Mouse (Mus musculus): ENCODE data around the gene Olfr53. TPM values are rescaled to one million over a fixed set of nuclear protein-coding genes. Genes with fewer than 3 reads are reported as not detected.
"Not testable (repeated sequence)": the region's sequence is repeated elsewhere in the genome, so short reads cannot be mapped to it uniquely, and the experiment has no call there.

The Olfr53 gene
- total RNA-seq (2015; ENCODE audit: low replicate concordance) (not detected in 2 replicates), total RNA-seq (2017; ENCODE audit: low replicate concordance) (not detected in 2 replicates)

DNA sequence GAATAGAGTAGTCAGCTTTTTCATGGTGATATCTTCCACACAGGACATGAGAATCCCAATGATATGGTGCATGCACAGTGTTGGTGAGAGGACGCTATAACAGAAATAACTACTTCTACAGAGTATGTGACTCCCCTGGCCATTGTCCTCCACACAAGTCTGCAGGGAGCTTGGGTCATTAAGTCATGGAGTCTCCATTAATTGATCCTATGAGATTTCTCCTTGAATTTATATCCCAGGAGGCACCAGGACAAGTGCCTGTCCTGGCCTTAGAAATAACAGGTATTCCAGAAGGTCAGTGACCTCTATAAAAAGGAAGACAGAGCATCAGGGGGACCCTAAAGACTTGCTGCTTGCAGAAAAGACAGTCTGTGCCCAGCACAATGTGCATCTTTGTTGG, at the start of gene Olfr53:
Gene Olfr53 (plus strand): TSS at position 301 of the 400 bp plus-strand sequence.
- ATAC-seq (replicated peaks; ENCODE audit: low FRiP score, poor library complexity, severe bottlenecking), result no peak

DNA sequence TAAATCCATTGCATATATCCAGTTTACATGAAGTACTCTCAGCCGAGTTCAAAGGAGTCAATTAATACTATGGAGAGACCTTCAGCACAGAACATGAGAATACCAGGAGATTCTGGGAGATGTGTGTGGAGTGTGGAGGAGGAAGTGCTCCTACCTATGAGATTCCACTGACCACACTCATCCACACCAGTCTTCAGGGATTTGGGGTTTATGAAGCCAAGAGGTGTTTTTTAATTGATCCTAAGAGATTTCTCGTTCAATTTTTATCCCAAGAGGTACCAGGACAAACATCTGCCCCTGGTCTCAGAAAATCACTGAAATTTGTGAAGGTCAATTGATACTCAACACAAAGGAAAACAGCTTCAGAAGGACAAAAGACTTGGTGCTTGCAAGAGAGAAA, 45.3 kb upstream of the Olfr53 start, which contains the start of gene Olfr46:
Gene Olfr46 (plus strand): TSS at position 301 of the 400 bp plus-strand sequence.
- not testable (repeated sequence) for ATAC-seq (replicated peaks; ENCODE audit: low FRiP score, poor library complexity, severe bottlenecking)

DNA sequence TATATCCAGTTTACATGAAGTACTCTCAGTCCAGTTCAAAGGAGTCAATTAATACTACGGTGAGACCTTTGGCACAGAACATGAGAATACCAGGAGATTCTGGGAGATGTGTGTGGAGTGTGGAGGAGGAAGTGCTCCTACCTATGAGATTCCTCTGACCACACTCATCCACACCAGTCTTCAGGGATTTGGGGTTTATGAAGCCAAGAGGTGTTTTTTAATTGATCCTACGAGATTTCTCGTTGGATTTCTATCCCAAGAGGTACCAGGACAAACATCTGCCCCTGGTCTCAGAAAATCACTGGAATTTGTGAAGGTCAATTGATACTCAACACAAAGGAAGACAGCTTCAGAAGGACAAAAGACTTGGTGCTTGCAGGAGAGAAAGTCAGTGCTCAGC, 17.6 kb upstream of the Olfr53 start, which contains the start of gene Olfr61:
Gene Olfr61 (plus strand): TSS at position 301 of the 400 bp plus-strand sequence.
- not testable (repeated sequence) for ATAC-seq (replicated peaks; ENCODE audit: low FRiP score, poor library complexity, severe bottlenecking)

DNA sequence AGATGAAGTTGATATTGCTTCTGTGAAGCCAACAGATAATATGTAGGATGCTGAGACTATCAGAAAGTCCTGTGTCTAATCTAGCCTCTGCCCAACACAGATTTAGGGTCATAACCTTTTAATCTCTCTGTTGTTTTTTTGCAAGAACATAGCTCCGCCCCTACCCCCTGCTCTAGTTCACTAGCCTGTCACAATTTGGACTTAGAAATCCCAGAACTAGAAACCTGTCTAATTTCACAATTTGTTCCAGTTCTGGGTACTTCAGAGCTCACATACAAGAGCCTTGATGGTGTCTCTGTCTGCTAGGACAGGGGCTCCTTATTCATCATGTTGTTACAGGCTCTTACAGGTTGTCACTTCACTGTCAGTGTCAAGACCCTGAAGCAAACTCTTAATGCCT, 15.7 kb upstream of the Olfr53 start:
- no peak for ATAC-seq (replicated peaks; ENCODE audit: low FRiP score, poor library complexity, severe bottlenecking)

DNA sequence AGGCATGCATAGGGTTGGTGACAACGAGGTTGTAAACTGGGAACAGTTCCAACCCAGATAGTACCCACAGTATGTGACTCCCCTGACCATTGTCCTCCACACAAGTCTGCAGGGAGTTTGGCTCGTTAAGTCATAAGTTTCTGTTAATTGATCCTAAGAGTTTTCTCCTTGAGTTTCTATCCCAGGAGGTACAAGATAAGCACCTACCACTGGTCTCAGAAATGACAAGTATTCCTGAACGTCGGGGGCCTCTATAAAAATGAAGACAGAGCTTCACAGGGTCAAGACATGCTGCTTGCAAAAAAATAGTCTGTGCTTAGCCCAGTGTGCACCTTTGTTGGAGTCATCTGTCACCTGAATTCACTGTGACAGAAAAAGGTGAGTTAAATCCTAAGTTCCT, 13.4 kb downstream of the Olfr53 start, which contains the start of gene Olfr539:
Gene Olfr539 (plus strand): TSS at position 301 of the 400 bp plus-strand sequence.
- no peak for ATAC-seq (replicated peaks; ENCODE audit: low FRiP score, poor library complexity, severe bottlenecking)

DNA sequence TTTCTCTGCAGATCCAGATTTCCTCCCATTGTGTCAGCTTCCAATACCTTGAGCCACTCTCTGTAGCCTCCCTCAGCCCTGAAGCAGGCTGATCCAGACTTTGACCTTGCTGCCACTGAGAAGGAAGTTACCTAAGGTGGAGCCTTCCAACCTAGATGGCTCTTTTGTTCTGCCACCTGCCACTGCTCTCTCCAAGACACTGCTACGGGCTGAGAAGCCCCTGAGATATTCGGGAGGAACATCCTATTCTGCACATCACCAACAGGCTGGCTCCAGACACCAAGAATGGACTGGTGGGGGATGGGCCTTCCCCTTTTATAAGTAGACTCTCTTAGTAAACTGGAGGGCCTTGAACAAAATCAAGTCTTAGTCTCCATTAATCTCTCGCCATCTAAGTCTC, 24.4 kb downstream of the Olfr53 start:
- not testable (repeated sequence) for ATAC-seq (replicated peaks; ENCODE audit: low FRiP score, poor library complexity, severe bottlenecking)

DNA sequence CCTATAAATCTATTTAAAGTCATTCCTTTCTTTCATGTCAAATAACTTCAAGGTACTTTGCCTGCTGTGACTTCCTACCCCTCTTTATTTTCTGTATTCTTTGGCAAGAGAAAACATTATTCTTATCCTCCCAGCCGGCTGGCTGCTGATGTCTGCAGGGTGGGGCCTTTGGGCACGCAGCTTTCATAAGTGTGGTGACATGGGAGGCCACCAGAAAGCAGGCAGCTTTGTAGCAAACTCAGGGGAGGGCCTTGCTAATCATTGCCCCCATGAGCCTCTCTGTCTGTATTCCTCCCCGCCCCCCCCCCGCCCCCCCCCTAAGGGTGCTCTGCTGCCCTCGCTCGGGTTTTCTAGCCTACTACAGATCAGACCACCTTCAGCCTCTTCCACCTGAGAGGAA, 29.6 kb downstream of the Olfr53 start:
- no peak for ATAC-seq (replicated peaks; ENCODE audit: low FRiP score, poor library complexity, severe bottlenecking)

DNA sequence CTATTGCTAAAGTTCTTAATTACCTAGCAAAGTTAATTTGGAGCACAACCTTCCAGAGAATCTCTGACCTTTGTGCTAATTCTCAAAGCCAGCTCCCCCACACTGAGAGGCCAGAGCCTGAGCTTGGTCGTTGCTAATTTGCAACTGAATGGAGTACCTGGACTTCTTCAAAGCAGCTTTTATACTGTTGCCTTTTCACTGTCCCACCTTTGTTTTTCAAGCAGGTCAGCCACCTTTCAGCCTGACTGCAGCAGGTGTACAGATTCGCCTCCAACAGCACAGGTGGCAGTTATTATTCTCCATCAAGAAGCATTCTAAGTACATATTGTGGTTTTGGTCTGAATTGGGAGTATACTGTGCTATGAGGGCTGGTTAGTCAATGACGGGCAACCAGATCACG, 33.3 kb downstream of the Olfr53 start:
- not testable (repeated sequence) for ATAC-seq (replicated peaks; ENCODE audit: low FRiP score, poor library complexity, severe bottlenecking)

DNA sequence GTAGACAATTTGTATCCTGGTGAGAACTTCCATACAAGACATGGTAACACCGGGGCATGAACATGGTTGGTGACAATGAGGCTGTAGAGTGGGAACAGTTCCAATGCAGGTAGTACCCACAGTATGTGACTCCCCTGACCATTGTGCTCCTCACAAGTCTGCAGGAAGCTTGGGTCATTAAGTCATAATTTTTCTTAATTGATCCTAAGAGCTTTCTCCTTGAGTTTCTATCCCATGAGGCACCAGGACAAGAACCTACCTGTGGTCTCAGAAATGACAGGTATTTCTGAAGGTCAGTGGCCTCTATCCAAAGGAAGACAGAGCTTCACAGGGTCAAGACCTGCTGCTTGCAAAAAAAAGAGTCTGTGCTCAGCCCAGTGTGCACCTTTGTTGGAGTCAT, 35.4 kb downstream of the Olfr53 start, which contains the start of gene Olfr45:
Gene Olfr45 (plus strand): TSS at position 301 of the 400 bp plus-strand sequence.
- no peak for ATAC-seq (replicated peaks; ENCODE audit: low FRiP score, poor library complexity, severe bottlenecking)

DNA sequence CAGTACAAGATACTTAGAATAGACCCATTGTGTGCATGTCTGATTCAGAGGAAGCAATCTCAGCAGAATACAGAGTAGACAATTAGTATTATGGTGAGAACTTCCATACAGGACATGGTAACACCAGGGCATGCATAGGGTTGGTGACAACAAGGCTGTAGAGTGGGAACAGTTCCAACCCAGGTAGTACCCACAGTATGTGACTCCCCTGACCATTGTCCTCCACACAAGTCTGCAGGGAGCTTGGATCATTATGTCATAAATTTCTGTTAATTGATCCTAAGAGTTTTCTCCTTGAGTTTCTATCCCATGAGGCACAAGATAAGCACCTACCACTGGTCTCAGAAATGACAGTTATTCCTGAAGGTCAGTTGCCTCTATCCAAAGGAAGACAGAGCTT, 50.7 kb downstream of the Olfr53 start, which contains the start of gene Olfr541:
Gene Olfr541 (plus strand): TSS at position 301 of the 400 bp plus-strand sequence.
- ATAC-seq (replicated peaks; ENCODE audit: low FRiP score, poor library complexity, severe bottlenecking), result no peak

Other genes starting within 250 kb of the Olfr53 start
- gene Olfr531, start 243.5 kb upstream of the Olfr53 start, total RNA-seq (2015; ENCODE audit: low replicate concordance), result not detected in 2 replicates
- gene Olfr531, start 243.5 kb upstream of the Olfr53 start, total RNA-seq (2017; ENCODE audit: low replicate concordance), result not detected in 2 replicates
- gene Olfr532, start 224.8 kb upstream of the Olfr53 start, total RNA-seq (2015; ENCODE audit: low replicate concordance), result not detected in 2 replicates
- gene Olfr532, start 224.8 kb upstream of the Olfr53 start, total RNA-seq (2017; ENCODE audit: low replicate concordance), result not detected in 2 replicates
- not detected in 2 replicates for gene Olfr533, start 183.1 kb upstream of the Olfr53 start, total RNA-seq (2015; ENCODE audit: low replicate concordance)
- gene Olfr533, start 183.1 kb upstream of the Olfr53 start, total RNA-seq (2017; ENCODE audit: low replicate concordance), result not detected in 2 replicates
- not detected in 2 replicates for gene Olfr535, start 162.2 kb upstream of the Olfr53 start, total RNA-seq (2015; ENCODE audit: low replicate concordance)
- gene Olfr535, start 162.2 kb upstream of the Olfr53 start, total RNA-seq (2017; ENCODE audit: low replicate concordance), result not detected in 2 replicates
- gene Olfr536, start 139.1 kb upstream of the Olfr53 start, total RNA-seq (2015; ENCODE audit: low replicate concordance), result not detected in 2 replicates
- not detected in 2 replicates for gene Olfr536, start 139.1 kb upstream of the Olfr53 start, total RNA-seq (2017; ENCODE audit: low replicate concordance)
- not detected in 2 replicates for gene Olfr538, start 78.6 kb upstream of the Olfr53 start, total RNA-seq (2015; ENCODE audit: low replicate concordance)
- gene Olfr538, start 78.6 kb upstream of the Olfr53 start, total RNA-seq (2017; ENCODE audit: low replicate concordance), result 2.0 TPM in 1 of 2 replicates, not detected in the other
- gene Olfr46, start 45.2 kb upstream of the Olfr53 start, total RNA-seq (2015; ENCODE audit: low replicate concordance), result 0.19 and 0.21 TPM in 2 replicates
- gene Olfr46, start 45.2 kb upstream of the Olfr53 start, total RNA-seq (2017; ENCODE audit: low replicate concordance), result 0.09 and 0.28 TPM in 2 replicates
- not detected in 2 replicates for gene Olfr61, start 17.5 kb upstream of the Olfr53 start, total RNA-seq (2015; ENCODE audit: low replicate concordance)
- gene Olfr61, start 17.5 kb upstream of the Olfr53 start, total RNA-seq (2017; ENCODE audit: low replicate concordance), result not detected in 2 replicates
- gene Olfr539, start 13.5 kb downstream of the Olfr53 start, total RNA-seq (2015; ENCODE audit: low replicate concordance), result not detected in 2 replicates
- 0.14 TPM in 1 of 2 replicates, not detected in the other for gene Olfr539, start 13.5 kb downstream of the Olfr53 start, total RNA-seq (2017; ENCODE audit: low replicate concordance)
- not detected in 2 replicates for gene Olfr45, start 35.5 kb downstream of the Olfr53 start, total RNA-seq (2015; ENCODE audit: low replicate concordance)
- gene Olfr45, start 35.5 kb downstream of the Olfr53 start, total RNA-seq (2017; ENCODE audit: low replicate concordance), result not detected in 2 replicates
- not detected in 2 replicates for gene Olfr541, start 50.8 kb downstream of the Olfr53 start, total RNA-seq (2015; ENCODE audit: low replicate concordance)
- not detected in 2 replicates for gene Olfr541, start 50.8 kb downstream of the Olfr53 start, total RNA-seq (2017; ENCODE audit: low replicate concordance)
- not detected in 2 replicates for gene Cyp2e1, start 117.3 kb downstream of the Olfr53 start, total RNA-seq (2015; ENCODE audit: low replicate concordance)
- gene Cyp2e1, start 117.3 kb downstream of the Olfr53 start, total RNA-seq (2017; ENCODE audit: low replicate concordance), result not detected in 2 replicates
- not detected in 2 replicates for gene Syce1, start 141.4 kb downstream of the Olfr53 start, total RNA-seq (2015; ENCODE audit: low replicate concordance)
- 0.60 TPM in 1 of 2 replicates, not detected in the other for gene Syce1, start 141.4 kb downstream of the Olfr53 start, total RNA-seq (2017; ENCODE audit: low replicate concordance)
- gene Zfp941, start 175.7 kb downstream of the Olfr53 start, total RNA-seq (2015; ENCODE audit: low replicate concordance), result not detected in 2 replicates
- 0.28 and 0.51 TPM in 2 replicates for gene Zfp941, start 175.7 kb downstream of the Olfr53 start, total RNA-seq (2017; ENCODE audit: low replicate concordance)
- not detected in 2 replicates for gene Urah, start 188.6 kb downstream of the Olfr53 start, total RNA-seq (2015; ENCODE audit: low replicate concordance)
- gene Urah, start 188.6 kb downstream of the Olfr53 start, total RNA-seq (2017; ENCODE audit: low replicate concordance), result not detected in 2 replicates
- not detected in 2 replicates for gene Scgb1c1, start 199.1 kb downstream of the Olfr53 start, total RNA-seq (2015; ENCODE audit: low replicate concordance)
- gene Scgb1c1, start 199.1 kb downstream of the Olfr53 start, total RNA-seq (2017; ENCODE audit: low replicate concordance), result not detected in 2 replicates
- gene Odf3, start 201.4 kb downstream of the Olfr53 start, total RNA-seq (2015; ENCODE audit: low replicate concordance), result not detected in 2 replicates
- not detected in 2 replicates for gene Odf3, start 201.4 kb downstream of the Olfr53 start, total RNA-seq (2017; ENCODE audit: low replicate concordance)
- not detected in 2 replicates for gene Gm45785, start 209.9 kb downstream of the Olfr53 start, total RNA-seq (2015; ENCODE audit: low replicate concordance)
- not detected in 2 replicates for gene Gm45785, start 209.9 kb downstream of the Olfr53 start, total RNA-seq (2017; ENCODE audit: low replicate concordance)
- 9.2 and 16.3 TPM in 2 replicates for gene Ric8a, start 210.5 kb downstream of the Olfr53 start, total RNA-seq (2015; ENCODE audit: low replicate concordance)
- gene Ric8a, start 210.5 kb downstream of the Olfr53 start, total RNA-seq (2017; ENCODE audit: low replicate concordance), result 9.2 and 9.8 TPM in 2 replicates
- 10.4 and 14.8 TPM in 2 replicates for gene Bet1l, start 211.1 kb downstream of the Olfr53 start, total RNA-seq (2015; ENCODE audit: low replicate concordance)
- 17.3 and 19.5 TPM in 2 replicates for gene Bet1l, start 211.1 kb downstream of the Olfr53 start, total RNA-seq (2017; ENCODE audit: low replicate concordance)
- 13.1 and 37.0 TPM in 2 replicates for gene Psmd13, start 235.5 kb downstream of the Olfr53 start, total RNA-seq (2015; ENCODE audit: low replicate concordance)
- gene Psmd13, start 235.5 kb downstream of the Olfr53 start, total RNA-seq (2017; ENCODE audit: low replicate concordance), result 56.0 and 77.4 TPM in 2 replicates
- gene Sirt3, start 235.9 kb downstream of the Olfr53 start, total RNA-seq (2015; ENCODE audit: low replicate concordance), result 1.9 and 12.1 TPM in 2 replicates
- gene Sirt3, start 235.9 kb downstream of the Olfr53 start, total RNA-seq (2017; ENCODE audit: low replicate concordance), result 1.4 and 2.1 TPM in 2 replicates

Measured in erythroblast, adult 5-6 weeks (primary cell).